Mouse (Mus musculus): ENCODE measurements at regions not wholly inside any gene's neighbourhood (a gene's known extent, or its start where the extent isn't known, plus 50 kb on each side); places are given as distances from the start of the nearest gene placed in this dataset.
"Not testable (repeated sequence)": the region's sequence is repeated elsewhere in the genome, so short reads cannot be mapped to it uniquely, and the experiment has no call there.

GRCm38 (mm10) chr10:112635199-112635598 lies 293.6 kb downstream of the Atxn7l3b start:
- H3K9me3 ChIP-seq: no peaks in the 10 kb centered on the region
- no peak overlapping the region for H3K4me3 ChIP-seq
- 75% methylated on average over 1 of the region's 1 CpGs for WGBS
- H3K27me3 ChIP-seq: no peaks in the 10 kb centered on the region
- H3K27ac ChIP-seq (replicated peaks): no peak overlapping the region
- ATAC-seq (ENCODE audit: low FRiP score, low read depth): peak; percentile 42; the same call in 1 of the 2 replicates
- H3K36me3 ChIP-seq: no peaks in the 10 kb centered on the region
- no peaks in the 10 kb centered on the region for H3K4me1 ChIP-seq
- H3K4me2 ChIP-seq (replicated peaks): no peak overlapping the region
- no peak overlapping the region for H3K9ac ChIP-seq (replicated peaks)

GRCm38 (mm10) chr10:112636574-112636973 lies 292.2 kb downstream of the Atxn7l3b start:
- Histone ChIP-seq H3K9ac (replicated peaks) (no peak overlapping the region), H3K27ac (replicated peaks) (no peak overlapping the region), H3K4me1 (no peaks in the 10 kb centered on the region), H3K9me3 (no peaks in the 10 kb centered on the region), H3K4me3 (no peak overlapping the region), H3K36me3 (no peaks in the 10 kb centered on the region), H3K4me2 (replicated peaks) (no peak overlapping the region), H3K27me3 (no peaks in the 10 kb centered on the region)
- ATAC-seq (ENCODE audit: low FRiP score, low read depth): no peak
- WGBS: 88% methylated on average over 2 of the region's 2 CpGs

DNA sequence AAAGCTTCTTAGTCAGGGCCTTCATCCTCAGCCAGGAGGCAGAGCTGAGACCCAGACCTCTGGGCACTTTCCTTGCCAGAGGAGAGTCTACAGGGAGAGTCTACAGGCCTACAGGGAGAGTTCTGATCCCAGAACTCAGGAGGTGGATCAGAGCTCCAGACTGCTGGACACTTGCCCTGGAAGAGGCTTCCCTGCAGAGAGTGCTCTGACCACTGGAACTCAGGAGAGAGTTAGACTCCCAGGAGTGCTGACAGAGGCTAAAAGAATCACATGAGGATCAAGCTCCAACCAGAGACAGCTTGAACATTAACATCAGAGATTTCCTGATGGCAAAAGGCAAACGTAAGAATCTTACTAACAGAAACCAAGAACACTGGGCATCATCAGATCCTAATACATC lies 288.2 kb downstream of the Atxn7l3b start:
- 81% methylated on average over 1 of the region's 1 CpGs for WGBS
- not testable (repeated sequence) for H3K4me3 ChIP-seq; H3K4me1 ChIP-seq; H3K9me3 ChIP-seq; H3K27ac ChIP-seq (replicated peaks); ATAC-seq (ENCODE audit: low FRiP score, low read depth); H3K27me3 ChIP-seq; H3K4me2 ChIP-seq (replicated peaks); H3K36me3 ChIP-seq; H3K9ac ChIP-seq (replicated peaks)

GRCm38 (mm10) chr10:112648986-112649385 lies 279.8 kb downstream of the Atxn7l3b start:
- Histone ChIP-seq H3K4me2 (replicated peaks) (no peak overlapping the region), H3K9ac (replicated peaks) (no peak overlapping the region)
- ATAC-seq (ENCODE audit: low FRiP score, low read depth): no peak

More at GRCm38 (mm10) chr10:112648986-112649385, 279.8 kb downstream of the Atxn7l3b start:
- Histone ChIP-seq H3K36me3 (no peaks in the 10 kb centered on the region), H3K27me3 (no peaks in the 10 kb centered on the region), H3K4me1 (no peaks in the 10 kb centered on the region), H3K4me3 (no peak overlapping the region), H3K9me3 (no peaks in the 10 kb centered on the region), H3K27ac (replicated peaks) (no peak overlapping the region)
- WGBS: 95% methylated on average over 3 of the region's 3 CpGs

Measured in midbrain, embryonic 12.5 days (tissue).